Mouse (Mus musculus) forebrain, embryonic 15.5 days (tissue): ENCODE results near the gene Rab1a. TPM values are rescaled to one million over a fixed set of nuclear protein-coding genes. Genes with fewer than 3 reads are reported as not detected.

ENCODE experiments used
- ATAC-seq: fragments of 200-750 bp; cut with Nextera tagmentation; replicated peaks from 2 replicates; pipeline ENCODE4 v1.8.0; 2017; ENCODE audit warnings: mild to moderate bottlenecking, moderate TSS enrichment, moderate library complexity
- H3K27ac ChIP-seq: fragments of 300-500 bp; sonication (generic); replicated peaks from 2 replicates; pipeline ENCODE4 v1.5.1; 2015; ENCODE audit warnings: mild to moderate bottlenecking, inconsistent platforms
- H3K27me3 ChIP-seq: fragments of 300-500 bp; sonication (generic); 2 replicates; pipeline ENCODE4 v1.6.1; 2015; ENCODE audit warnings: inconsistent platforms
- H3K36me3 ChIP-seq: fragments of 300-500 bp; sonication (generic); 2 replicates; pipeline ENCODE4 v1.6.1; 2015; ENCODE audit warnings: mild to moderate bottlenecking, inconsistent platforms
- H3K4me1 ChIP-seq: fragments of 300-500 bp; sonication (generic); 2 replicates; pipeline ENCODE4 v1.6.1; 2015; ENCODE audit warnings: inconsistent platforms
- H3K4me2 ChIP-seq: fragments of 300-500 bp; sonication (generic); replicated peaks from 2 replicates; pipeline ENCODE4 v1.6.1; 2015; ENCODE audit warnings: mild to moderate bottlenecking, inconsistent platforms
- H3K4me3 ChIP-seq: fragments of 300-500 bp; sonication (generic); 2 replicates; pipeline ENCODE4 v1.5.1; 2015; ENCODE audit warnings: mild to moderate bottlenecking, inconsistent platforms
- H3K9ac ChIP-seq: fragments of 300-500 bp; sonication (generic); replicated peaks from 2 replicates; pipeline ENCODE4 v1.6.1; 2015; ENCODE audit warnings: mild to moderate bottlenecking, inconsistent platforms
- H3K9me3 ChIP-seq: fragments of 300-500 bp; sonication (generic); 2 replicates; pipeline ENCODE4 v1.6.1; 2016; ENCODE audit warnings: inconsistent platforms
- WGBS: fragments of 180-500 bp; shearing (Covaris S2); methylation state at CpG from one replicate; pipeline ENCODE4 v1.1.7; 2015; ENCODE audit warnings: mixed read lengths; 5-methylcytosine and 5-hydroxymethylcytosine counted together
- polyA plus RNA-seq: library from polyadenylated mRNA; unstranded; fragments of >200 nt; fragmentation: Nextera tagmentation; extraction: Ambion mirVana; gene quantifications from 2 replicates; pipeline ENCODE4 v1.2.1, GENCODE M21; 2015

Rab1a gene
- polyA plus RNA-seq, 1 experiment from 2014 or later: 314 TPM

DNA sequence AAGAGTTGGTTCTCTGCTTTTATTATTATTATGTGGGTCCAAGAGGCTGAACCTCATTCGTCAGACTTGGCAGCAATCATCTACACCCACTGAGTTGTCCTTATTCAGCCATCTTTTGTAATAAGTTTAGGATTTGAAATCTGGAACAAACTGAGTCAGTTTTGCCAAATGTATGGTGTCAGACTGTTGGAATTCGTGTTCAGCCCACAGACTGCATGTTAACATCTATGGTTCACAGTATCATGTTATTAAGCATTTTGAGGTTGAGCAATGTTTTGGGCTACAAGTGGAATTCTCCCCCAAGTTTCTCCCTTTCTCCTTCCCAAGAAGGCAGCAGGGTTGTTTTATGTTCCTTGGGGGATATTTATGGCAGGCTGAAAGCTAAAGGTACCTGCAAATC lies 51.9 kb downstream of the Rab1a start:
- Histone ChIP-seq H3K27ac (no peak overlapping the region), H3K27me3 (no peaks in the 10 kb centered on the region), H3K9me3 (no peaks in the 10 kb centered on the region), H3K4me2 (no peak overlapping the region), H3K36me3 (no peaks in the 10 kb centered on the region), H3K4me1 (peaks cover 10% of the 10 kb centered on the region), H3K9ac (no peak overlapping the region), H3K4me3 (no peak overlapping the region)
- WGBS: 68% methylated on average over 2 of the region's 2 CpGs
- no peak for ATAC-seq

DNA sequence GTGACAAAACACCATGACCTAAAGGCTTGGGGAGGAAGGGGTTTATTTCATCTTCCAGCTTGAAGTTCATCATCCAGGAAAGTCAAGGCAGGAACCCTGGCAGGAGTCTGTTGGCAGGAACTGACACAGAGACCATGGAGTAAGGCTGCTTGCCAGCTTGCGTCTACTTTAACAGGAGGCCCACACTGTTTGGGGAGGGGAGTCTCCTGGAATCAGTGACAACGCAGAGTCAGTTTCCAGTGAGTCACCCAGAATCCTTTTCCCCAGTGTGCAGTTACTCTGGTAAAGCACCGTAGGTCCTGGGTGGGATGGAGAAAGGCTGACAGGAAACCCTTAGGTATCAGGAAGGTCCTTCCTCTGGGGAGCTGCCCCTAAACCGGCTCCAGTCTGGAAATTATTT lies 53.6 kb downstream of the Rab1a start:
- H3K27ac ChIP-seq: no peak overlapping the region
- WGBS: 82% methylated on average over 4 of the region's 4 CpGs
- no peaks in the 10 kb centered on the region for H3K36me3 ChIP-seq
- H3K4me2 ChIP-seq: no peak overlapping the region
- H3K4me3 ChIP-seq: no peak overlapping the region
- no peak for ATAC-seq
- no peaks in the 10 kb centered on the region for H3K9me3 ChIP-seq
- peaks cover 2% of the 10 kb centered on the region for H3K4me1 ChIP-seq
- H3K27me3 ChIP-seq: no peaks in the 10 kb centered on the region
- H3K9ac ChIP-seq: no peak overlapping the region

DNA sequence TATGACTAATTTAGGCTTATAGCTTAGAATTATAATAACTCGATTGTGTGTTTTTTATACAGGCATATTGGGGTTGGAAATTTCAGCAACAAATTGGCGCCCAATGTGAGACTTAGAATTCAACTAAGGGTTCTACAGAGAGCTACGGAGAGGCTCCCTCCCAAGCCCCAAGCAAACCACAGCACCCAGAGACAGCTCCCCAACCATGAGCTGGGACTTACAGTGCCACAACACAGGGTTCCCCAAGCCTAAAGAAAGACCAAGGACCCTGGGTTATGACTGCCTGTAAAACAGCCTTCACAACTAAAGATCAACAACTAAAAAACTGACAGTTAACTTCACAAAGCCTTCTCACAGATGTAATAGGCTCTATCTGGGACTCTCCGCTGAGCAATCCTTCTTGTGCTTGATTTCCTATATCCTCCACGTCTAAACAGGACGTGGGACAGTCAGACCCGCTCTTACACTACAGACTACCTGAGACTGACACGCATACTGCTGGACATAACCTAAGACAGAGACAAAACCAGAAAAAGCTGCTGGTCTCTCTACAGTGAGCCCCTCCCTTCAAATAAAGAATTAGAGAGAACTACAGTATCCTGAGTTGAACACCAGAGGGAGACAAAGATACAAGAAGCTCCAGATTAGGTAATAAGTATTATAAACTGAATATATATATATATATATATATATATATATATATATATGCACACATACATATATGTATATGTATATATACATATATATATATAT lies 61.6 kb downstream of the Rab1a start:
- Histone ChIP-seq H3K9ac (no peak overlapping the region), H3K4me1 (no peaks in the 10 kb centered on the region), H3K4me3 (no peak overlapping the region), H3K9me3 (no peaks in the 10 kb centered on the region), H3K4me2 (no peak overlapping the region), H3K27me3 (no peaks in the 10 kb centered on the region), H3K27ac (no peak overlapping the region), H3K36me3 (no peaks in the 10 kb centered on the region)
- WGBS: 56% methylated on average over 8 of the region's 8 CpGs
- peak; percentile 76; the same call in 1 of the 2 replicates for ATAC-seq

DNA sequence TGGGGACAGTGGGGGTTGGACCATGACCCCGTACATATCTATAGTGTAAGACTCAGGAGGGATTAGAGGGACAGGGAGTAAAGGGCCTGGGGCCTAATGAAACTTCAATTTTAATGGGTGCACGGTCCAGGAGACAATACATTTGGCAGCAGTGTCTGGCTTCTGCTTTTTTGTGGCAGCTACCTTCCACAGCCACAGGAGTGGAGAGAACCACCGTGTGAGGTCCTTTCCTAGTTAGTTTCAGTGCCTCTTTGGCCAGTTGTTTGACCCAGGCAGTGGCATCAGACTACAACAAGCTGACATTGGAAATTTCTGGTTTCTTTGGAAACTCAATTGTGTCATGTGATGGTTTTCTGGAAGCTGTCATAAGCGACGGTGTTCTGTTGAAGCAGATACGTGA lies 68.7 kb downstream of the Rab1a start:
- Histone ChIP-seq H3K4me2 (no peak overlapping the region), H3K9me3 (no peaks in the 10 kb centered on the region), H3K27ac (no peak overlapping the region), H3K9ac (no peak overlapping the region), H3K4me3 (no peak overlapping the region), H3K4me1 (no peaks in the 10 kb centered on the region), H3K27me3 (no peaks in the 10 kb centered on the region), H3K36me3 (no peaks in the 10 kb centered on the region)
- no peak for ATAC-seq
- 83% methylated on average over 6 of the region's 6 CpGs for WGBS

DNA sequence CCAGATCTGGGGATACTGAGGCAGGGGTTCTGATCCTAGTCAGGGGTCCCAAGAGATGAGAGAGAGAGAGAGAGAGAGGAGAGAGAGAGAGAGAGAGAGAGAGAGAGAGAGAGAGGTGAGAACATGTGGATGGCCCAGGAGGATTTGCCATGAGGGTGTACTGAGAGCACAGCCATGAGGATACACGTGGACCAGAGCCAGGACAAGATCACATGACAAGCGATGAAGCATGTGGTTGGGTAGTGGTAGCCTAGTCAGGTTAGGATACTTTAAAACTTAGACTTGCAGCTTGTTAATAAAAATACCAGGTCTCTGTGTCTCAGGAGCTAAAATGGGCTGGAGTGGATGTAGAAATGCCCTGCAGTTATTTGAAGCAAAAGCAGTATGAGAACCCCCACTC lies 74.7 kb downstream of the Rab1a start:
- Histone ChIP-seq H3K4me2 (no peak overlapping the region), H3K27ac (no peak overlapping the region), H3K9me3 (no peaks in the 10 kb centered on the region), H3K4me1 (no peaks in the 10 kb centered on the region), H3K4me3 (no peak overlapping the region), H3K36me3 (no peaks in the 10 kb centered on the region), H3K27me3 (no peaks in the 10 kb centered on the region), H3K9ac (no peak overlapping the region)
- ATAC-seq: no peak
- 80% methylated on average over 2 of the region's 2 CpGs for WGBS

Other genes with a start within 250 kb of the Rab1a start
- 157 and 182 TPM in 2 replicates for gene Actr2, start 88.5 kb upstream of the Rab1a start, polyA plus RNA-seq
- gene Cep68, start 48.0 kb downstream of the Rab1a start, polyA plus RNA-seq: 26.3 and 28.8 TPM in 2 replicates
- 43.8 and 46.7 TPM in 2 replicates for gene Slc1a4, start 131.3 kb downstream of the Rab1a start, polyA plus RNA-seq